Mouse (Mus musculus) E14TG2a.4 (cell line): Measurements from ENCODE around the gene Nkd1.

ENCODE experiments used
- H3K27me3 ChIP-seq: 2 replicates; pipeline ENCODE4 v1.6.1; 2014; ENCODE audit warnings: low read length, control low read depth; ENCODE audit not compliant: insufficient read depth
- H3K36me3 ChIP-seq: 2 replicates; pipeline ENCODE4 v1.6.1; 2014; ENCODE audit warnings: low read length, control low read depth; ENCODE audit not compliant: insufficient read depth
- H3K4me1 ChIP-seq: replicated peaks from 2 replicates; pipeline ENCODE4 v1.6.1; 2014; ENCODE audit warnings: low read depth, low read length, control low read depth
- H3K4me3 ChIP-seq: replicated peaks from 2 replicates; pipeline ENCODE4 v1.5.1; 2014; ENCODE audit warnings: mild to moderate bottlenecking, low read length
- H3K9me3 ChIP-seq: 2 replicates; pipeline ENCODE4 v1.6.1; 2014; ENCODE audit warnings: low read length, control low read depth
- CTCF ChIP-seq: conservative IDR thresholded peaks from 2 replicates; pipeline ENCODE4 v1.5.1; 2014; ENCODE audit warnings: low read length
- NANOG ChIP-seq: IDR thresholded peaks from 2 replicates; pipeline ENCODE4 v1.6.1; 2014; ENCODE audit warnings: borderline replicate concordance, low read length, mixed read lengths
- POU5F1 ChIP-seq: IDR thresholded peaks from 2 replicates; pipeline ENCODE4 v1.6.1; 2014; ENCODE audit warnings: low read length, borderline replicate concordance

Nkd1 gene

DNA sequence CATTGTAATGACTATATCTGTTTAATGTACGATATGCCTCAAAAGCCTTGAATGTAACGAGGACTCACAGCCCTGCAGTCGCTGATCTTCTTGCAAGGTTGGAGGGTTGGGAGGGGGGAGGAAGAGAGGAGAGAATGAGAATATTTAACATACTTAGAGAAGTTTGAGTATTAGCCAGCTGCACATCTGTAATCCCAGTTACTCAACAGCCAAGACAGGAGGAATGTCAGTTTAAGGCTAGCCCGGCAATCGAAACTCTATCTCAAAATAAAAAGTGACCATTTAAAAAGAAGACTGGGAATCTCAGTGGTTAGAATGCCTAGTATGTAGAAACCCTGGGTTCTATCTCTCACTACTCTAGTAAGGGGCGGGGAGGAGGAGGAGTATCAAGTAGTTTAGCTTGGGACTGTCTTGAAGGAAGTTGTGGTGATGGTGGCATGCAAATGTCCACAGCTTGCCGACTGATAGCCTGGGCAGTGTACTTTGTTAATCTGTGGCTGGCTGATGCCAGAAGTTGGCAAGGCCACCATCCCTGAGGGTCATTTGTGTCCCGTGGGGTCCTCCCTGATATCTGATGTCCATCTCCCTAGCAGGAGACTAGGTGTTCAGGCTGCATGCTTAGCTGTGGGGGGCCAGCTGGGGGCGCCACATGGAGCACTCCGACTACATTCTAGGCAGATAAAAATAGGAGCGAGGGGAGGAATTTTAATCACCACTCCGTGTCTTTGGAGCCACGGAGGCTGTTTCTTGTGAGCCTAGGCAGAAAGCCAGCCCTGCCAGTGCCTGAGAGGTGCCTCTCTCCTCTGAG lies 46.4 kb downstream of the Nkd1 start:
- Histone ChIP-seq H3K27me3 (no peaks in the 10 kb centered on the region), H3K9me3 (no peaks in the 10 kb centered on the region)

DNA sequence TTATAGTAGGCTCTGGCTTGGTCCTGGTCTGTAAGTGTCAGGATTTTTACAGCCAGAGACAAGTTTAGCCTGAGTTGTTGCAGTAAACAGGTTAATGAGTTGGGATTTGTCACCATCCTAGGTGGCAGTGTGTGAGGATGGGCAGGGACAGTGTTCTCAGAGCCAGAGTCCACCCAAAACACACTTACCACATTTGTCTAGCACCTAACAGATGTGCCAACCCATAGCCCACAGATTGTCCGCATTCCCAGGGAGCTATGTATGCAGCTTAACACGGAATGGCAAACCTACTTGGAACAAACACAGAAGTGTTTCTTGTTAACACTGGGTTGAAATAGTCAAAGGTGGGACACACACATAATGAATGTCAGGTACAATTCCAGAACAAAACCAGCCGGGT lies 47.1 kb downstream of the Nkd1 start:
- TF ChIP-seq POU5F1 = no peak
- TF ChIP-seq NANOG = no peak
- no peak for TF ChIP-seq CTCF
- Histone ChIP-seq H3K4me3 (no peak overlapping the region), H3K9me3 (no peaks in the 10 kb centered on the region), H3K36me3 (no peaks in the 10 kb centered on the region), H3K4me1 (no peaks in the 10 kb centered on the region), H3K27me3 (no peaks in the 10 kb centered on the region)

More for the DNA sequence above, 46.4 kb downstream of the Nkd1 start:
- H3K4me1 ChIP-seq = no peaks in the 10 kb centered on the region
- no peak overlapping the region for H3K4me3 ChIP-seq
- no peak for TF ChIP-seq NANOG
- TF ChIP-seq POU5F1 = no peak
- TF ChIP-seq CTCF = no peak
- H3K36me3 ChIP-seq = no peaks in the 10 kb centered on the region

GRCm38 (mm10) chr8:88569366-88569765 lies 48.2 kb downstream of the Nkd1 start:
- H3K9me3 ChIP-seq = no peaks in the 10 kb centered on the region
- no peaks in the 10 kb centered on the region for H3K36me3 ChIP-seq
- H3K4me1 ChIP-seq = no peaks in the 10 kb centered on the region
- TF ChIP-seq CTCF (no peak), NANOG (no peak), POU5F1 (no peak)
- H3K4me3 ChIP-seq = no peak overlapping the region
- no peaks in the 10 kb centered on the region for H3K27me3 ChIP-seq

DNA sequence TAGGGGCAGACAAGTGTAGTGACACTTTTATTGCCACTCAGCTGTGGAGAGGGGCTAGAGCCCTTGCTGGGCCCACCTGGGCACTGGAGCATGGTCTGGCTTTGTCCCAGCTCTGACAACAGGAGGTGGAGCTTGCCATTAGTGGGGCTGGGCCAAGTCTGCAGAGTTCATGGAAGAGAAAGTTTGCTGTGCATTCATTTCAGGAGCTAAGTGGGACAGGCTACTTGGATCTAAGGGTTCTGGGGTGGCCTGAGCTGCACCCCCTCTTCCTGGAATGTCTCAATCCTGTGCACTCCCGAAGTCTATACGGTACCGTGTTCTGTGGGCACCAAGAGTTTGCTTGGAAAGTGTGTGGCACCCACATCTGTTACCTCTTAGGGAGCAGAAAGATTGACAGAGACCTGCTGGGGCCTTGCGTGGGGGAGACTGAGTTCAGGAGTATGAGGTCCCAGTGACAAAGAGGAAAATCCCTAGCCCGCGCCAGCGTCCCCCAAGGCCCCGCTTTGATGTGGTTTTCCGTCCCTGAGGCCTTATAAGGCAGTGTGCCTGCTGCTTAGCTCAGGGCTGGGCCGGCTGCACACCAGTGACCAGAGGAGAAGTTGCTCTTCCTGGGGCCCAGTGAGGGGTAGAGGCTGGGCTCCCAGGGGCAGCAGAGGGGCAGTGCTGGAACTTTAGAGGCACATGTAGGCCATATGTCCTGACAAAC lies 49.3 kb downstream of the Nkd1 start:
- H3K4me3 ChIP-seq = no peak overlapping the region
- no peak for TF ChIP-seq CTCF
- TF ChIP-seq POU5F1 = no peak
- TF ChIP-seq NANOG = no peak
- no peaks in the 10 kb centered on the region for H3K4me1 ChIP-seq
- no peaks in the 10 kb centered on the region for H3K9me3 ChIP-seq
- no peaks in the 10 kb centered on the region for H3K27me3 ChIP-seq
- H3K36me3 ChIP-seq = no peaks in the 10 kb centered on the region

- no peaks in the 10 kb centered on the region for H3K4me1 ChIP-seq
- no peak for TF ChIP-seq POU5F1
- no peaks in the 10 kb centered on the region; the same call in 1 of the 2 replicates for H3K27me3 ChIP-seq
- no peak overlapping the region for H3K4me3 ChIP-seq
- no peaks in the 10 kb centered on the region for H3K9me3 ChIP-seq
- no peaks in the 10 kb centered on the region for H3K36me3 ChIP-seq
These were observed 50.5 kb downstream of the Nkd1 start for GRCm38 (mm10) chr8:88571434-88572184.

DNA sequence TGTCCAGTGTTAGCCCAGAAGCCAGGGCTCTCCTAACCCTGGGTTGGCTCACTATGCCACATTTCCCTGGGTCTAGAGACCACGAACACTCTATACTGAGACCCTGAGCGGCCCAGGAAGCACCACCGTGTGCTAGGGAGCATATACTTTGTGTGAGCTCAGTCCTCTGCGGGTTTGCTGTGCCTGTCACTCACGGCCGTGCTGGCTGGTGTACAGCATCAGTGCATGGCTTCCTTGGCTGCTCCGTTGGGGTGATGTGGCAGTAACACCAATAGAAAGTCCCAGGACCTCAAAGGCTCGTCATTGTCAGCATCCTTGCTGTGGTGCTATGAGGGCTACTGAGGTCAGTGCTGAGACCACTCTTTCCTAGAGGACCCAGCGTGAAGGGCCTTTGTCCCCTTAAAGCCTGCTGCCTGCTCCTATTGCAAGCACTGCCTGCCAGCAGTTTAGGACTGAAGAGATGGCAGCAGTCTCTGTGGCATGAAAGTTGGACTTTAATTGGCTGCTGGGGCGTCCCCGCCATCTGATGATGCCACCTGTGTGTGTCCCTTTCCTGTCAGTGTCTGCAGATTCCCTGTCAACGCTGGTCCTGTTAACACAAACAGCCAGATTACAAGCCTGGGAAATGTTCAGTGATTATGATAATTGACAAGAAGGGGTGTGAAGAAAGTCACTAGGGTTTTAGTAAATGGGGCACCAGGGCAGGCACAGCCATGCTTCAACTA lies 51.2 kb downstream of the Nkd1 start:
- Histone ChIP-seq H3K27me3 (no peaks in the 10 kb centered on the region; the same call in 1 of the 2 replicates), H3K9me3 (no peaks in the 10 kb centered on the region), H3K4me1 (no peaks in the 10 kb centered on the region), H3K4me3 (no peak overlapping the region), H3K36me3 (no peaks in the 10 kb centered on the region)
- TF ChIP-seq NANOG = no peak
- no peak for TF ChIP-seq POU5F1
- TF ChIP-seq CTCF = no peak

DNA sequence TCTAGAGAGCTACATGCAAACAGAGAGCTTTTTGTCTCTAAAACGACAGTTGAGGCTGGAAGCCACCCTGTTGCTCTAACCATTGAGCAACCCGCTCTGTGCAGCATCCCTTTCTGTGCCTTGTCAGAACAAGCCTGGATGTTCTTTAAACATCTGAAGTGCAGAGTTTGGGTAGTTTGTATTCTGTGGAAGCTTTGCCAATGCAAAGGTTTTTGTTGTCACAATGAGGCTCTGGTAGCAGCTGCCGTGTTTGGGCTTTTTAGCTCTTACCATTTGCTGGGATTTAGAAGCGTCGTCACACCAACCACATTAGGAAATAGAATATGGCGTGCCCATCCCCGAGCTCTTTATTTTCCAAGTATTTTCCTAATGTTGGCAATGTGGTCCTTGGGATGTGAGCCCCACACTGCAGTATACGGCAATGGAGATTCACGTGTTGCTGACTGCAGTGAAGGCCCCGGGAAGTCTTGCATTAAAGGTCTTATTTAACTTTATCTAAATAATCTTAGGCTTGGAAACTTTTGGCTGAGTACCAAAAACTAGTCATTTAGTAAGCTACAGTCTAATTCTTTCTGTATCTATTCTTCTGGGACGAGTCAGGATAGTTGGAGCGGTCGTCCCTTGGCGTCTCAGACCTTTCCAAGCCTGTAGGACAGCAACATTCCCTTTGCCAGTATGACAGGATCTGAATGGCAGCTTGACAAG lies 51.9 kb downstream of the Nkd1 start:
- TF ChIP-seq NANOG = no peak
- no peak for TF ChIP-seq CTCF
- no peak for TF ChIP-seq POU5F1
- Histone ChIP-seq H3K27me3 (no peaks in the 10 kb centered on the region; the same call in 1 of the 2 replicates), H3K9me3 (no peaks in the 10 kb centered on the region), H3K36me3 (no peaks in the 10 kb centered on the region), H3K4me3 (no peak overlapping the region), H3K4me1 (no peaks in the 10 kb centered on the region)

DNA sequence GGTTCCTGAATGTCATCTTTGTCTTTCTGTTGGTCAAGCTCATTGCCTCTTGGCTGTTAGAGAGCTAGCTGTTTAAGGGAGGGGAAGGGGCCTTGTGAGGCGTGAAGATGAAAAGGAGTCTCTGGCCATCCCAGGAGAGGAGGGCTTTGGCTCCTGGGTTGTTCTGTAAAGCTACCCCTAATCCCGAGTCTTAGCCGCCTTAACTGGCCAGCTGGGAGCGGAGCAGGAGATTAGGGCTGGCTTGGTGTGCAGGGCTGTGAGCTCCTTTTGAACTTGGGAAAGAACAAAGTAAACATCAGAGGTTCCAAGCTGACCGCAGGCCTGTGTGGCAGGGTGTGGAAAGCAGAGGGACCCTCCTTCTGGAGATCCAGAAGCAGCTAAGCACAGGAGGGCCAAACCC lies 53.8 kb downstream of the Nkd1 start:
- peaks cover 7% of the 10 kb centered on the region; the same call in 1 of the 2 replicates for H3K27me3 ChIP-seq
- H3K4me1 ChIP-seq = no peaks in the 10 kb centered on the region
- no peak for TF ChIP-seq NANOG
- TF ChIP-seq POU5F1 = no peak
- no peak for TF ChIP-seq CTCF
- H3K36me3 ChIP-seq = no peaks in the 10 kb centered on the region
- H3K4me3 ChIP-seq = no peak overlapping the region
- no peaks in the 10 kb centered on the region for H3K9me3 ChIP-seq
